Comparison of ENCODE assay signal across 9 mouse cellular contexts in the genomic region with DNA sequence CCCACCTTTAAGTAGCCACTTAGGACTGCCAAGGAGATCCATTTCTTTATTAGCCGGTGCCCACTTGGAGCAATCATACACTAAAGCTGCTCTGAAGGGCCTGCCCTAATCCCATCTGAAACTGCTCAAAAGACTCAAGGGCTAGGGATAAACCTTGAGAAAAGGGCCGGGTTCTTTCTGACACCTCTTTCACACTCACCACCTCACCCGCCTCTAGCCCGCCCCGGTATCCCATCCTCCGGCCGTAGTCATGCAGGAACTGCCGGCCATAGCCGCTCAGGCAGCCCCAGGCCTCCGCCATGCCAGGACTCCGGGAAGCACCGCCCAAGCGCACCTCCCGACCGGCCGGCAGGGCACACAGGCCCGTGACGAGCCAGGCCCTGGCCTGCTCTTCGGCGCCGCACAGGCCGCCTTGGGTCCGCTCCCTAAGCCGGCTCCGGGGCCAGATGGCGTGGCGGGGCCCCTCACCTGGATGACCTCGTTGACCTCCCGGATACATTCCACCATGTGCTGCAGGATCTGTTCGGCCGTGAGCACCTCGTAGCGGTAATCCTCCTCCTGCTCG. TPM values are rescaled to one million over a fixed set of nuclear protein-coding genes. Genes with fewer than 3 reads are reported as not detected.
A peak's percentile ranks its signal among the peaks of the same experiment; 100 is the strongest.
DNase-seq lines count a peak whose midpoint lies in the region; ATAC-seq and TF ChIP-seq lines count a peak whose summit lies in the region.
"Had no signal": no experiment of that assay in that cellular context is flagged by ENCODE, and none has a peak within 500 bp of the region (broad histone marks: within the 10 kb centered on the region; RNA-seq: fewer than 3 reads in every experiment).

No protein-coding gene starts in this region.

- DNase-seq in ES-CJ7 (ENCODE audit: low read depth, low spot score), result peak; percentile 30
- DNase-seq in forebrain, embryonic 14.5 days (ENCODE audit: low spot score), result peak; percentile 44
- peak; percentile 81 to 83 for DNase-seq in heart, postnatal 10 days
- peak; percentile 27 to 36 for DNase-seq in layer of hippocampus, adult 8-10 months (ENCODE audit: low spot score in 2 of 2)
- DNase-seq in thymus, adult 2 months, result peak; percentile 54

- peak overlapping the region; percentile 99 for H3K4me3 ChIP-seq in forebrain, embryonic 14.5 days (ENCODE audit: low read depth, low read length)
- H3K4me3 ChIP-seq in lung, embryonic 16.5 days (ENCODE audit: low read length), result peak overlapping the region; percentile 100
- H3K4me3 ChIP-seq in olfactory bulb, adult 2 months (ENCODE audit: insufficient read depth, low read depth, low read length), result peak overlapping the region; percentile 72
- H3K4me3 ChIP-seq in thymus, adult 2 months (ENCODE audit: control insufficient read depth, insufficient read depth, low read length), result peak overlapping the region; percentile 81

- peak overlapping the region; percentile 86 for H3K4me2 ChIP-seq in forebrain, embryonic 14.5 days (ENCODE audit: low read length)
- peak overlapping the region; percentile 97 for H3K4me2 ChIP-seq in lung, embryonic 16.5 days (ENCODE audit: low read depth, low read length)

- H3K4me1 ChIP-seq in forebrain, embryonic 14.5 days (ENCODE audit: control insufficient read depth, insufficient read depth, low read length), result peaks cover 17% of the 10 kb centered on the region
- peaks cover 8% of the 10 kb centered on the region; the same call in 1 of the 2 replicates for H3K4me1 ChIP-seq in lung, embryonic 16.5 days (replicated peaks; ENCODE audit: control insufficient read depth, insufficient read depth, low read length)
- H3K4me1 ChIP-seq in olfactory bulb, adult 2 months (ENCODE audit: control insufficient read depth, insufficient read depth, low read length), result no peaks in the 10 kb centered on the region
- H3K4me1 ChIP-seq in thymus, adult 2 months (replicated peaks; ENCODE audit: control insufficient read depth, insufficient read depth, low read length), result peaks cover 2% of the 10 kb centered on the region; the same call in 1 of the 2 replicates

- H3K27me3 ChIP-seq in forebrain, embryonic 14.5 days (replicated peaks; ENCODE audit: control insufficient read depth, insufficient read depth, low read length), result no peaks in the 10 kb centered on the region
- no peaks in the 10 kb centered on the region for H3K27me3 ChIP-seq in lung, embryonic 16.5 days (ENCODE audit: control insufficient read depth, insufficient read depth, low read depth, low read length)
- no peaks in the 10 kb centered on the region for H3K27me3 ChIP-seq in thymus, adult 2 months (ENCODE audit: control insufficient read depth, insufficient read depth, low read length)

- no peak for TF ChIP-seq CTCF in olfactory bulb, adult 2 months (IDR thresholded peaks at IDR 0.05; ENCODE audit: insufficient read depth, low read depth, low read length)
- no peak for TF ChIP-seq CTCF in thymus, adult 2 months (IDR thresholded peaks at IDR 0.05; ENCODE audit: borderline replicate concordance, control insufficient read depth, extremely low read depth, insufficient read depth, low read length, poor library complexity)

- no peaks in the 10 kb centered on the region for H3K36me3 ChIP-seq in forebrain, embryonic 14.5 days (ENCODE audit: control insufficient read depth, insufficient read depth, low read length)
- H3K36me3 ChIP-seq in lung, embryonic 16.5 days (ENCODE audit: control insufficient read depth, insufficient read depth, low read length), result no peaks in the 10 kb centered on the region
- H3K36me3 ChIP-seq in thymus, adult 2 months (ENCODE audit: control insufficient read depth, insufficient read depth, low read length), result no peaks in the 10 kb centered on the region

- peak overlapping the region; percentile 98 for H3K9ac ChIP-seq in forebrain, embryonic 14.5 days (ENCODE audit: low read length)
- H3K9ac ChIP-seq in lung, embryonic 16.5 days (ENCODE audit: low read length), result peak overlapping the region; percentile 99

- no peaks in the 10 kb centered on the region for H3K9me3 ChIP-seq in forebrain, embryonic 14.5 days (replicated peaks; ENCODE audit: control insufficient read depth, low read length)
- no peaks in the 10 kb centered on the region for H3K9me3 ChIP-seq in lung, embryonic 16.5 days (ENCODE audit: control insufficient read depth, low read length)

- TF ChIP-seq POLR2A in olfactory bulb, adult 2 months (IDR thresholded peaks at IDR 0.05; ENCODE audit: insufficient read depth, low read depth, low read length), result no peak
- TF ChIP-seq POLR2A in thymus, adult 2 months (IDR thresholded peaks at IDR 0.05; ENCODE audit: control insufficient read depth, extremely low read depth, insufficient read depth, low read length, poor library complexity), result no peak

- peak; percentile 45; the same call in 1 of the 2 replicates for ATAC-seq in cerebellum, adult (ENCODE audit: insufficient number of reproducible peaks, low FRiP score, low TSS enrichment)
- peak; percentile 21 for ATAC-seq in forebrain, embryonic 14.5 days
- peak; percentile 51 for ATAC-seq in lung, embryonic 16.5 days (ENCODE audit: low read depth)

- intact Hi-C loops in heart, postnatal 10 days (cut with DNase I), result loop anchor here (2.0 to 5.0 kb wide), 4 partner anchors 55 to 193 kb away; a partner anchor contains a TSS

- under 1% methylated on average over 34 of the region's 34 CpGs for WGBS in forebrain, embryonic 14.5 days
- under 1% methylated on average over 33 of the region's 34 CpGs for WGBS in lung, embryonic 16.5 days
- WGBS in olfactory bulb, adult 2 months, result under 1% methylated on average over 34 of the region's 34 CpGs
- under 1% methylated on average over 34 of the region's 34 CpGs for WGBS in thymus, adult 2 months

- peak overlapping the region; percentile 99 for H3K27ac ChIP-seq in forebrain, embryonic 14.5 days (ENCODE audit: low read depth, low read length)
- peak overlapping the region; percentile 99 for H3K27ac ChIP-seq in lung, embryonic 16.5 days (ENCODE audit: low read length)
- peak overlapping the region; percentile 83 for H3K27ac ChIP-seq in olfactory bulb, adult 2 months (ENCODE audit: insufficient read depth, low read depth, low read length)
- H3K27ac ChIP-seq in thymus, adult 2 months (ENCODE audit: control insufficient read depth, insufficient read depth, low read length), result no peak overlapping the region

RNA-seq across cellular contexts. Expression of a gene that starts 0.8 kb away (rescaled TPM):
- 13.6 and 14.1 TPM in 2 replicates for polyA plus RNA-seq in forebrain, embryonic 14.5 days (2014; fragmentation: Nextera tagmentation; extraction: Ambion mirVana)
- total RNA-seq in heart, postnatal 10 days (2021), result 10 to 100 TPM; 83.9 to 90.7 TPM
- total RNA-seq in layer of hippocampus, adult 8-10 months (2022), result 100 to 1,000 TPM in 3 of 4 experiments, 10 to 100 TPM in 1; 93.4 to 113 (median 105) TPM
- 12.4 TPM in 2 replicates for polyA plus RNA-seq in lung, embryonic 16.5 days (2015; fragmentation: Nextera tagmentation; extraction: Ambion mirVana)
- 87.4 and 236 TPM in 2 replicates for polyA plus RNA-seq in olfactory bulb, adult 2 months (2012; ENCODE audit: insufficient read depth, insufficient read length, low replicate concordance, missing spikeins)
- 32.7 and 34.1 TPM in 2 replicates for polyA plus RNA-seq in thymus, adult 2 months (2012; rRNA removed)

RNA-seq across cellular contexts. Expression of a gene that starts 53.7 kb away (rescaled TPM):
- polyA plus RNA-seq in forebrain, embryonic 14.5 days (2014; fragmentation: Nextera tagmentation; extraction: Ambion mirVana), result 60.7 and 61.6 TPM in 2 replicates
- total RNA-seq in heart, postnatal 10 days (2021), result 10 to 100 TPM; 33.1 to 38.1 TPM
- total RNA-seq in layer of hippocampus, adult 8-10 months (2022), result 100 to 1,000 TPM in 2 of 4 experiments, 10 to 100 TPM in 2; 49.0 to 144 (median 85.2) TPM
- 69.3 and 72.7 TPM in 2 replicates for polyA plus RNA-seq in lung, embryonic 16.5 days (2015; fragmentation: Nextera tagmentation; extraction: Ambion mirVana)
- polyA plus RNA-seq in olfactory bulb, adult 2 months (2012; ENCODE audit: insufficient read depth, insufficient read length, low replicate concordance, missing spikeins), result not detected in 2 replicates
- 65.4 and 83.0 TPM in 2 replicates for polyA plus RNA-seq in thymus, adult 2 months (2012; rRNA removed)

RNA-seq across cellular contexts. Expression of a gene that starts 54.1 kb away (rescaled TPM):
- 0.27 and 0.82 TPM in 2 replicates for polyA plus RNA-seq in forebrain, embryonic 14.5 days (2014; fragmentation: Nextera tagmentation; extraction: Ambion mirVana)
- under 1 TPM; 0.22 to 0.31 TPM for total RNA-seq in heart, postnatal 10 days (2021)
- 1 to 10 TPM; 1.8 to 3.3 (median 2.9) TPM for total RNA-seq in layer of hippocampus, adult 8-10 months (2022)
- not detected in 2 replicates for polyA plus RNA-seq in lung, embryonic 16.5 days (2015; fragmentation: Nextera tagmentation; extraction: Ambion mirVana)
- not detected in 2 replicates for polyA plus RNA-seq in olfactory bulb, adult 2 months (2012; ENCODE audit: insufficient read depth, insufficient read length, low replicate concordance, missing spikeins)
- polyA plus RNA-seq in thymus, adult 2 months (2012; rRNA removed), result 0.23 and 0.35 TPM in 2 replicates
- polyA plus RNA-seq: large intestine, adult 2 months had no signal

Comparison
In these comparisons a context has a peak if more than half of its experiments do, and no peak if none do; other contexts are left out.
1. DNase-seq: peak in every context shown above with its lines; median percentile 82 in heart, postnatal 10 days; 54 in thymus, adult 2 months; 44 in forebrain, embryonic 14.5 days; 32 in layer of hippocampus, adult 8-10 months; 30 in ES-CJ7.
2. RNA of a gene that starts 53.7 kb away (polyA plus RNA-seq): 65.4 to 83.0 TPM in thymus, adult 2 months, 69.3 to 72.7 TPM in lung, embryonic 16.5 days and 60.7 to 61.6 TPM in forebrain, embryonic 14.5 days; not detected in olfactory bulb, adult 2 months; every median in the first group is over 10 times any median in the second.
3. Peak in every context shown above with its lines, with median percentiles within 50 percentile points of each other: ATAC-seq and H3K4me3 ChIP-seq.